Mouse (Mus musculus) NIH3T3 (cell line): ENCODE measurements around the gene Ncstn.

ENCODE experiments used
- DNase-seq: peaks from one replicate; pipeline ENCODE4 v3.0.0-alpha.2; 2012; ENCODE audit warnings: low read depth

Ncstn gene

DNA sequence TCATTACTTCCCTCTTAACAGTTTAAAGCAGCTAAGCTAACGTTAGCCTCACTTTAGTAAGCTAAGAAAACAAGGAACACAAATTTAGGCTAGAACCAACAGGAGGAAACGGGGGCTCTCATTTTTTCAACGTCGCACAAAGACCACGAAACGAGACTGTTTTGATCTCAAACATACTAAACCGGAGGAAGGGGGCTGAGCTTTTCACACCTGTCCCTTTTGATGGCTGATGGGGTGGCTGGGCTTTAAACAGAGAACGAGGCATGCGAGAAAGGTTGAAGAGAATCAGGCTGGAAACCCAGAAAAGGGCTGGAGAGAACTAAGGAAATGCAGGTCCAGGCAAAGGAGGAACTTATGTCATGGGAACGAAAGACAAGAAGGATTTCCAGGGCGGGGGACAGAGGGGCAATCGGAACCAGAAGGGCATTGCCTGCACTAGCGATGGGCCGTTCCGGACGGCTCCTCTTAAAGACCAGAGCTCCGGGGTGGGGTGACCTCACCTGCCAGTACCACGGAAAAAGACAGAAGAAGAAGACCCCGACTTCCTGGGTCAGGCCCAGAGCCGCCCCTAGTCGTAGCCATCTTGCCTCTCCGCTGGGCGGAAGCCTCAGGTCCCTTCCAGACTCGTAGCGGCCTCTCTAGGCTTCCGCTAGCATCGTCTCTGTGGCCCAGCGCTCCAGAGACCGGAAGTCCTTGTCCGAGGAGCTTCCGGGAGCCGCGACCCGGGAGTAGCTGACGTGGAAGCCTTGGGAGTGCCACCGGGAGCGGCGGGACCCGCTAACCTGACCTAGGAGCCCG lies at the start of gene Ncstn, which contains the start of gene Copa:
Gene Ncstn (minus strand): TSS at position 695 of the 798 bp plus-strand sequence.
Gene Copa (plus strand): TSS at position 429 of the 798 bp plus-strand sequence.
- DNase-seq = peak; percentile 97

DNA sequence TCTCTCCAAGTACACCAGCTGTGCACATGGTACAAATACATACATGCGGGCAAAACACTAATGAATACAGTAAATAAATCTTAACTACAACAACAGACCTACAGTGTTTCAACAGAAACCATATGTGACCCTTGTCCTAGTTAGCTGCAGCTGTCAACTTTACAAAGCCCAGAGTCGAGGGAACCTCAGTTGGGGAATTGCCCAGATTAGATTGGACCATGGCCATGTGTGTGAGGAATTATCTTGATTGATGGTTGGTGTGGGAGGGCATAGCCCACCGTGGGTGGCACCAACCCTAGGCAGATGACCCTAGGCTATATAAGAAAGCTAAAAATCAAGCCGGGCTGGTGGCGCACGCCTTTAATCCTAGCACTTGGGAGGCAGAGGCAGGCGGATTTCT lies 49.7 kb upstream of the Ncstn start:
- peak; percentile 71 for DNase-seq

DNA sequence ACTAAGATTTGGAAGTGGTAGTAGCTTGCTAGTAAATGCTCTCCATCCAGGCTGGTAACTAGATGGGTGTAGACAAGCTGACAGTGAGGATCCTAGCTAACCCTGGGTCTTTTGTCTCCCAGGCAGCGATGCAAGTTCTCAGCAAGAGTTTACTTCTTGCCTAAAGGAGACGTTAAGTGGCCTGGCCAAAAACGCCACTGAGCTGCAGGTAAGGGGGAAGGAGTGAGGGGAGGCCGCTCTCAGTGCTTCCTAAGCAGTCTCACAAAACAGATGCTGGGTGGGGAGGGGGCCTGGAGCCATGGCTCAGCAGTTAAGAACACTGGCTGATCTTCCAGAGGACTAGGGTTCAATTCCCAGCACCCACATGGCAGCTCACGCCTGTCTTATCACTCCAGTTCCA lies 47.2 kb upstream of the Ncstn start:
- DNase-seq = no peak

DNA sequence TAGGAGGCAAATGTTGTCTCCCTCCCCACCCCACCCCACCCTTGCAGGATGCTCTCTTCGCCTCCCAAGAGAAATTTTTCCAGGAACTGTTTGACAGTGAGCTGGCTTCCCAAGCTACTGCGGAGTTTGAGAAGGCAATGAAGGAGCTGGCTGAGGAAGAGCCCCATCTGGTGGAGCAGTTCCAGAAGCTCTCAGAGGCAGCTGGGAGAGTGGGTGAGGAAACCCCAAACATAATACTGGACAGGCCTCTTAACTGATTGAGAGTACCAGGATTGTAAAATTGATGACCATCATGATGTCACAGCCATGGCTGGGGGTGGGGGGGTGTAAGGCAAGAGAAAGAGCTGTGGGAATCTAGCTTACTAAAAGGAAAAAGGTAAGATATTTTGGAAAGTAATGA lies 46.5 kb upstream of the Ncstn start:
- peak; percentile 68 for DNase-seq

DNA sequence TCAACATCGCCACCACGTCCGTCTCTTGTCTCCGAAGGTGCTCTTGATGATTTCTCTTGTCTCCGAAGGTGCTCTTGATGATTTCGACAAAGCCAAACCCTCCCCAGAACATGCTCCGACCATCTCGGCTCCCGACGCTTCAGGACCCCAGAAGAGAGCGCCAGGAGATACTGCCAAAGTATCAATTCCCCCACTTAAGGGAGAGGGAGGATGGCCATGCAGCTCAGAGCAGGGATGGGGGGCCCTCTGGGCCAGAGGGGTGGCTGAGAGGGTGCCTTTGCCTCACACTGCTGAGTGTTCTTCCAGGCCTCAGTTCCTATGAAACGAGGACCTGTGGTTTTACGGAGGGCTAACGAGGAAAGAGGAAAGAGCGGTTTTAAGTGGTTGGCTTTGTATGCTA lies 46.0 kb upstream of the Ncstn start:
- no peak for DNase-seq

DNA sequence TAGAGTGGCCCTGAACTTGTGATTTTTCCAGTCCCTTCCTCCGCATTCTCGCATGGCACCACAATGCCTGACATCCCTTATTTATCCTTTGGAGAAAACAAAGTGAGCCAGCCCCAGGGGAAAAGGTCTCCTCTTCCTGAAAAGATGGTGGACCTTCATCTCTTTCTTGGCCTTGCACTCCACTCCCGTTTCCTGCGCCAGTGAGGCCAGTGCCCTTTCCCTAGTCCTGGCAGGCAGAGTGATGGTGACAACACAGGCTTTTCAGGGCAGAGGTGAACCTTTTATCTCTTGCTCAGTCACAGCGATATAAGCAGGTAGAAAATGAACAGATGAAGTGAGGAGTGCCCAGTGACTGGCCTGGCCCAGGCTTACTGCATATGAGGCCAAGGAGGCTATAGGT lies 44.9 kb upstream of the Ncstn start:
- peak; percentile 28 for DNase-seq

DNA sequence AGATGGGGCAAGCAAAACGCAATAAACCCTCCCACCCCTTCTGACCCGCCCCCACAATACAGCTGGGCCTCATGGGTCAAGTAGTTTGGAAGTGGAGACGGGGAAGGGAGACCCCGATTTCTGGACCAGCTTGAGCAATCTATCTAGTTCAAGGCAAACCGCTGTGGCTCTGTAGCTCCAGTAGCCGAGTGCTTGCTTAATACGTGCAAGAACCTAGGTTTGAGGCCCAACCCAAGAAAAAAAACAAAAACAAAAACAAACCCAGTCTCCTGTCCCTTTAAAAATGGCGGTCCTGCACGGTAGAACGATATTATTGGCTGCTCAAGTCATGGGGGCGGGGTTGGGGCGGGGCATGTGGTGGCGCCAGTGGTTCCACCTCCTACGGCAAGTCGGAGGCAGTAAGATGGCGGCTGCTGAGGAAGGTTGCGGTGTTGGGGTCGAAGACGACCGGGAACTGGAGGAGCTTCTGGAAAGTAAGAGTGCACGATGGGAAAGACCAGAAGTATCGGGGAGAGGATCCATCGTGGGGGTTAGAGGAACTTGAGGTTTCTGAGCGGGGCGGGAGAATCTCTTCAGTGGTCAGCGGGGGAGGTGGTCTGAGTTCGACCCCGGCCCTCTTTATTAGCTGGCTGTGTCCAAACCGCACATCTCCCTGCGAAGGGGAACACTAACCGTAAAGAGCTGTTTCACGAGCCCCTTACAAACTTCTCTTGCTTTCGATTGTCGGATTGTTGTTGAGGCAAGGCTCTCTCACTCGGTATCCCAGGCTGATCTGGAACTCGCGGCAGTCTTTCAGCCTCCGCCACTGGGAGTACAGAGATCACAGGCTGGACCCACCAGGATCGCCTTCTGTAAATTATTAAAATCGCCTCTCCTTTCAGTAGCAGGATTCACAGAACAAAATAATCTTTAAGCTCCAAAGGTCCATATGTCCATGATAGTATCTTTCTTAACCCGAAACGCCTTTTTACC lies 44.1 kb upstream of the Ncstn start, which contains the start of gene Pex19:
Gene Pex19 (plus strand): TSS at position 380 of the 972 bp plus-strand sequence.
- peak; percentile 96 for DNase-seq

DNA sequence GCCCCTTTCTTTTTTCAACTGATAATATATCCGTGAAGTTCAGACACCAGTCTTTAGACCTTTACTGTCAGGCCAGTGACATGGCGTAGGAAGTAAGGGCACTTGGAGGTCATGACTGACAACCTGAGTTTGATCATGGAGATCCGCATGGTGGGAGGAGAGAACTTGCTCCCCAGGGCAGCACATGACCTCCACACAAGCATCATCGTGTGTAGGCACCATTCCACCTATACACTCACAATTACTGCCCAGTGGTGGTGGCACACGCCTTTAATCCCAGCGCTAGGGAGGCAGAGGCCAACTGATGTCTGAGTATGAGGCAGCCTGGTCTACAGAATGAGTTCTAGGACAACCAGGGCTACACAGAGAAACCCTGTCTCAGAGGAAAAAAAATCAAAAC lies 42.0 kb upstream of the Ncstn start:
- DNase-seq = no peak

GRCm38 (mm10) chr1:172122671-172123070 lies 40.1 kb upstream of the Ncstn start:
- no peak for DNase-seq

GRCm38 (mm10) chr1:172119720-172120119 lies 37.1 kb upstream of the Ncstn start:
- DNase-seq = peak; percentile 83

- no peak for DNase-seq
These were observed 36.5 kb upstream of the Ncstn start for GRCm38 (mm10) chr1:172119100-172119499.

GRCm38 (mm10) chr1:172116948-172117347 lies 34.4 kb upstream of the Ncstn start:
- no peak for DNase-seq

DNA sequence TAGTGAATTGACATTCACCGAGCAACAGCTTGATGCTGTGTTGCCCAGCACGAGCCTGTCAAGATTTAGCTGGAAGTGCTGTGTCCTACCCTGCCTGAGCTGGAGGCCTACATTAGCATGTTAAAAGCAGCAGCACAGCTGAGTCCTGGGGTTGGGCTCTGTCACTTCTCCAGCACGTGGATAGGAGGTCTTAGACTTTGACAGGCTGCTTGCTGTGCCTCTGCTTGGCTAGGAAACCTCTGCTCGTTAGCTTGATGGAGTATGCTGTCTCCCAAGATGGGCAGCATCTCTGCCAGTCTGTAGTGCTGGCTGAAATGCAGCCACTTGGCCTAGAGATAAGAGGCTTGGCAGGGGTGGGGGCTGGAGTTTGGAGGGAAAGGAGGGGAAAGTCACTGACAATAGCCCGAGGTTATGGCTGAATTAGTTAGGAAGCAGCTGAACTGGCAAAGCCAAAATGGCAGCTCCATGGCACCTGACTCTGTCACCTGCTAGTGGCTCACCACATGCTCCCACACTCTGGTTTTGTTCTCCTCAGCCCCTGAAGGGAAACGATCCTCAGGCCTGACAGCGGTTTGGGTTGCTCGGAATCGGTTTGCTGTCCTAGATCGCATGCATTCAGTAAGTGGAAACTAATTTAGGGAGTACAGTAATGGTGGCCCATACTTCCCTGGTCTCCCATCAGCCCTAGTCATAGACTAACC lies 25.3 kb upstream of the Ncstn start:
- DNase-seq = no peak

GRCm38 (mm10) chr1:172105101-172105500 lies 22.5 kb upstream of the Ncstn start:
- no peak for DNase-seq

DNA sequence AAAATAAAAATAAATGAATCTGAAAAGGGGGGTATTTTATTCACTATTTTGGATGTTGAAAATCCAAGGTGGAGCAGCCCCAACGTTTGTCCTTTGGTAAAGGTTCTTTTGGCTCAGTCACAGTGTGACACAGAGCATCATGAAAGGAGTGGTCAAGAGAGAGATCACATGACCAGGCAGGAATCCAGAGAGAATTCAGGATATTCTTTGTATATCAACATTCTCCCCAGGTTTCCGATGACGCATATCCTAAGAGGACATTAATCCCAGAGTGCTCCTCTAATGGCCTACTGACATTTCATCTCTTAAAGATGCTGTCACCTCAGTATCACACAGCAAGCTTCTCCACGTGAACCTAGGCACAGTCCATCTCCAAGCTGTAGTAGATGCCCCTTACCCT lies 21.0 kb upstream of the Ncstn start:
- DNase-seq = no peak

- DNase-seq = peak; percentile 58
These were observed 16.9 kb upstream of the Ncstn start for GRCm38 (mm10) chr1:172099325-172100033.

- no peak for DNase-seq
These were observed 12.6 kb upstream of the Ncstn start for GRCm38 (mm10) chr1:172095202-172095601.

DNA sequence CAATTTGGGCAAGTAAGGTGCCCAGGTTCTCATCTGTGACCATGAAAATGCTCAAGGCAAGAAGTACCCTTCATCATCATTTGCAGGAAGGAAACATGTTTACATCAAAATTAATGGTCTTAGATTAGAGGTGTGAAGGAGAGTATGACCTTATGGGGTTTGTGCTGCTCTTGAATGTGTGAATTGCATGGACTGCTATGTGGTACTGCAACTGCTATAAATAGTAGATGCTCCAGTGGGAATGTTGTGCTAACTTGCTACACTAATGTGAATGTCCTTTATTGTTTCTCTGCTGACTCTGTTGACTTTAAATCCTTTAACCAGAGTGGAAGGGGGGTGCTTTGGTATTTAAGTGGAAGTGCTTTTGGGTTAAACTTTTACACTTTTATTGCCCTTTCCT lies 11.7 kb upstream of the Ncstn start:
- DNase-seq = no peak

GRCm38 (mm10) chr1:172093522-172093921 lies 10.9 kb upstream of the Ncstn start:
- no peak for DNase-seq

- peak; percentile 49 for DNase-seq
These were observed 377 bp upstream of the Ncstn start for GRCm38 (mm10) chr1:172082899-172083445.

GRCm38 (mm10) chr1:172077981-172078380 lies 4.6 kb downstream of the Ncstn start:
- no peak for DNase-seq
